Mouse (Mus musculus): Measurements from ENCODE around the gene Ttpal.

Gene Ttpal

DNA sequence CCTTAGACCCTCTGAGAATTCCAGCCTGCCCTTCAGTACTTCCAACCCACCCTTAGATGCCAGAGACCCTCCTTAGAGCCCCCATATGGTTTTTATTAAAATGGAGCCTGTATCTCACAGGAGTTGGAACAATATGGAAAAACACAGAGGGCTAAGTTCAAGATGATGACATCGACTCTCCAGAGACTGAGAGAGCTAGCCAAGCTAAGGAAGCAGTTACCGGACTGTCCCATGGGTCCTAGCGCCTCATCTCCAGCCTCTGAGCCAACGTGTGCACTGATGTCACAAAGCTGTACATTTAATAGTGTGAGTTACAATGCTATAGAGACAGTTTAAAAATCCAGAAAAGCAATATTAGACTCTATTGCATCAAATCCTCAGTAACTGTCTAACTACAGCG lies 11.1 kb upstream of the Ttpal start:
- no peak for DNase-seq (ENCODE audit: inconsistent age in 2 of 2, low spot score in 1 of 2)

DNA sequence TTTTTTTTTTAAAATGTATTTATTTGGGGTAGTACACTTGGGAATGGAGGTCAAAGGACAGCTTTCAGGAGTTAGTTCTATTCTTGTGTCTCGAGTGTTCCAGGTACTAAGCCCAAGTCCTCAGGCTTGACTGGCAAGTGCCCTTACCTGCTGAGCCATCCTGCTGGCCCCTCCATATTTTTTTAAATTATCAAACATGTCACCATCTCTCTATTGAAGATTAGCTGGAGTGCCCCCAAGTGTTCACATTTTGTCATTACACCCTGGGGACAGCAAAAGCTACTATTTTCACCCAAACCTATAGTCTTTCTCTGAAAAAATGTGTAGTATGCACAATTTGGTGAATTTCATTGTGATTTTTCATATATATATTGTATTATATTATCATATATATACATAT lies 10.0 kb upstream of the Ttpal start:
- DNase-seq (ENCODE audit: inconsistent age in 2 of 2, low spot score in 1 of 2) = peak in 1 of 2 experiments; percentile 64

GRCm38 (mm10) chr2:163593636-163594282 lies 8.4 kb upstream of the Ttpal start:
- DNase-seq (ENCODE audit: inconsistent age in 2 of 2, low spot score in 1 of 2) = no peak

- peak; percentile 65 to 74 for DNase-seq (ENCODE audit: inconsistent age in 2 of 2, low spot score in 1 of 2)
These were observed 7.0 kb upstream of the Ttpal start for GRCm38 (mm10) chr2:163595119-163595518.

DNA sequence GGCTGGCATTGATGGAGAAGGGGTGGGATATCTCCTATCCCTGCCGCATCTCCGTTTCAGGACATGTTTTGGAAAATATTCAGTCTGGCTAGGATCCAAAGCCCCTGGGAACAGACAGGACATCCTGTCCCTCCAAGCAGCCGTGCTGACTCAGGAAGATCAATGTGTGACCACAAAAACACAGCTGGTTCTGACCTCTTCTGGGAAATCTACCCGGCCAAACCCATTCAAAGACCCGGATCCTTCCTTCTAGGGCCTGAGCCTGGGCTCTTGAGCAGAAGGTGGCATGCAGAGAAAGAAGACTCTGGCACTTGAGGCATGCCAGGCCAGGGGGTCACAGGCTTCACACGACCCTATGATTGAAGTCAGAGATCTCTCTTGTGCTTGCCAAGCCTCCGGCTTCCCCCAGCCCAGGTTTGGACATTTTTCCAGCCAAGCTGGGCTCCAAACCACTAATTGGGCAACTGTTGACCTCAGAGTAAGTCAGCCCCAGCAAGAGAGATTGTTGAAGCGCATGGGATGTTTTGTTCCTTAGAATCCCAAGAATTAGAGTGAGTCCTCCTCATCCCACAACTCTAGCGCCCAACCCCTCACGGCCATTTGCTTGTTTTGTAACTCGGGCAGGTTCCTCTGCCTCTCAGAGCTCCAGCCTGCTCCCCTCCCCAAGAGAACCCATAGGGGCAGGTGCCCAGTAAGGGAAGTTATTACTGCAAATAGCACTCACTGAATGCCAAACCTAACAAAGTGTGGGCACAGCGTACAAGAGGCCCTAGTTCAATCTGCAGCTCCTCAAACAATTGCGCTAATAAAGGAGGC lies 5.8 kb upstream of the Ttpal start:
- peak; percentile 84 to 85 for DNase-seq (ENCODE audit: inconsistent age in 2 of 2, low spot score in 1 of 2)

- DNase-seq (ENCODE audit: inconsistent age in 2 of 2, low spot score in 1 of 2) = no peak
These were observed 5.3 kb upstream of the Ttpal start for GRCm38 (mm10) chr2:163596873-163597155.

DNA sequence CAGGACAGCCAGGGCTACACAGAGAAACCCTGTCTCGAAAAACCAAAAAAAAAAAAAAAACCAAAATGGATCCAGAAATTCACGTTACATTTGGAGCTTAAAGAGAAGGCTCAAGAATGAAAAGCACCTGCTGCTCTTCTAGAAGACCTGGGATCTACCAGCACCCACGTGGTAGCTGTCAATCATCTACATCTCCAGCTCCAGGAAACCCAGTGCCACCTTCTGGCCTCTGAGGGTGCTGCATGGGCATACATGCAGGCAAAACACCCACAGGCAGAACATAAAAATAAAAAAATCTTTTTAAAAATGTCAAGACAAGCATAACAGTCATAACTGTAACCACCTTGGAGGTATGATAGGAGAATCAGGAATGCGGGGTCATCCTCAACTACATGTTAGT lies 4.5 kb upstream of the Ttpal start:
- peak; percentile 41 to 73 for DNase-seq (ENCODE audit: inconsistent age in 2 of 2, low spot score in 1 of 2)

DNA sequence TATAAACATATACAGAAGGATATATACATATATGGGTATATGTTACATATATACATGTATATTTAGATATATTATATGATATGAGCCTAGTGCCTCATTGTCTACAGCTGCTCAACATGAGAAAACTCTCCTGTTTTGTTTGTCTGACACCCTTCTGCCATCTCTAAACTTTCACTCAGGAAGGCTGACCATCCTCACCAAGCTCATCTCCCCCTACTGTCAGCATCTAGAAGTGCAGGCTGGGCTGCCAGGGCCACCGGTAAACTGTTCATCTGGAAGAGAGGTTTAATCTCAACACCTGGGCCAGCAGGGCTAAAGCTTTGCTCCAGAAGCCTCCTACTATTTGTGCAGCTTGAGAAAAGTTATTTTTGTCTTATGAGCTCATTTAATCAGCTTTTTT lies 2.9 kb upstream of the Ttpal start:
- DNase-seq (ENCODE audit: inconsistent age in 2 of 2, low spot score in 1 of 2) = peak; percentile 62 to 88

DNA sequence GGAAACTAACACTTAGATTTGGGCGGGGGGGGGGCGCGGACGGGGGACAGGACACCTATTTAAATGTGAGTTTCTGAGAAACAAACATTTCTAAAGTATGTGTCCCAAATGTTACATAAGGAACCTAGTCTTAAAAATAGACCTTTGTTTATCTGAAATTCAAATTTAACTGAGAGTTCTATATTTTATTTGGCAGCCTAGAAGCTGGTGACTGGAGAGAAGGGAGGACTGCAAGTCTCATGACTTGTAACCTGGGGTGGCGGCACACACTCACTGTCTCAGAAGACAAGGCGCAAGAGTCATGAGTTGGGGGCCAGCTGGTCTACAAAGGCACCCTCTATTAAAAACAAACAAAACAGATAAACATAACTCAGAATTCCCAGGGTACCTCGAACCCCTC lies 1.0 kb upstream of the Ttpal start:
- no peak for DNase-seq (ENCODE audit: inconsistent age in 2 of 2, low spot score in 1 of 2)

- DNase-seq (ENCODE audit: inconsistent age in 2 of 2, low spot score in 1 of 2) = no peak
These were observed 408 bp upstream of the Ttpal start for GRCm38 (mm10) chr2:163601712-163602100.

DNA sequence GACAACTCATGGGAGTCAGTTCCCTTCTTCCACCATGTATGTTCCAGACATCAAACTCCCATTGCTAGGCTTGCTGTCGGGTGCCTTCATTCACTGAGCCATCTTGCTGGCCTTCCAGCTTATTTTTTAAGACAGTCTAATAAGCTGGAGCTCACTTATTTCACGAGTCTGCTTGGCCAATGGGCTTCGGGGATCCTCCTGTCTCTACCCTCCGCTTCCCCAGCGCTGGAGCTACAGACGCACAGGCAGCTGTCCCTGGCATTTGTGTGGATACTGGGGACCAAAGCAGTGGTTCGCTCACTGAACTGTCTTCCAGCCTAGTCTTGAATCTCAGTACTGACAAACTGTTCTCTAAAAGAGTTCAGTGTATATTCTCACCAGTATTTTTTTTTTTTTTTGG lies 4.0 kb downstream of the Ttpal start:
- no peak for DNase-seq (ENCODE audit: inconsistent age in 2 of 2, low spot score in 1 of 2)

GRCm38 (mm10) chr2:163608008-163608407 lies 5.9 kb downstream of the Ttpal start:
- no peak for DNase-seq (ENCODE audit: inconsistent age in 2 of 2, low spot score in 1 of 2)

DNA sequence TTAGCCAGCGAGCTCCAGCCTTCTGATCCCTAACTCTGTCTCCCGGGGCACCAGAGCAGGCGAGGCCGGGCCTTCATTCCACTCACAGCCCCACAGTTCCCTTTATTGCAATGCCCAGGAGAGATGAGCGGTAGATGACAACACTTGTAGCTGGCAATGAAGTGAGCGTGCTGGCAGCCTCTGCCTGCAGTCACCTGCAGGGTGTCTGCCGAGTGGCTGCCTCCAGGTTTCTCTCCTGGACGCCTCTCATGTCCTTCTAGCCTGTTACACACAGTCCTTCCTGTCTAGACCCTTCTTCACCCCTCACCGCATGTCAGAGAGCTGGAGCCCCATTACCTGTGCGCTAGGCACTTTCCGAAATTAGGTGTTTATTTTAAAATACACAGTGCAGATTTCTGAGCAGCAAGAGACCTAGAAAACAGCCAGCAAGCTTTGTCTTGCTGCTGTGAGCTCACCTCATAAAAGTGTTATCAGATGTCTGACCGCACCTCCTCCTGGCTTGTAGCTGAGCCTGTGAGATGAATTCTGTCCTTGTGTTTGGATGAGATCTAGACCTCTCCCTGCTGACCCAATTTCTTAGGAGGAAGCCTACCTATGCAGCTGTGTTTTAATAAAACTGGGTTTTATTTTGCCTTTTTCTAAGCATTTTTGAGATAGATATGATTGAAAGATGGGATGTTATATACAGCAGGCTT lies 7.3 kb downstream of the Ttpal start:
- peak in 1 of 2 experiments; percentile 34 for DNase-seq (ENCODE audit: inconsistent age in 2 of 2, low spot score in 1 of 2)

GRCm38 (mm10) chr2:163611176-163611575 lies 9.1 kb downstream of the Ttpal start:
- no peak for DNase-seq (ENCODE audit: inconsistent age in 2 of 2, low spot score in 1 of 2)

- no peak for DNase-seq (ENCODE audit: inconsistent age in 2 of 2, low spot score in 1 of 2)
These were observed 11.1 kb downstream of the Ttpal start for GRCm38 (mm10) chr2:163613206-163613605.

DNA sequence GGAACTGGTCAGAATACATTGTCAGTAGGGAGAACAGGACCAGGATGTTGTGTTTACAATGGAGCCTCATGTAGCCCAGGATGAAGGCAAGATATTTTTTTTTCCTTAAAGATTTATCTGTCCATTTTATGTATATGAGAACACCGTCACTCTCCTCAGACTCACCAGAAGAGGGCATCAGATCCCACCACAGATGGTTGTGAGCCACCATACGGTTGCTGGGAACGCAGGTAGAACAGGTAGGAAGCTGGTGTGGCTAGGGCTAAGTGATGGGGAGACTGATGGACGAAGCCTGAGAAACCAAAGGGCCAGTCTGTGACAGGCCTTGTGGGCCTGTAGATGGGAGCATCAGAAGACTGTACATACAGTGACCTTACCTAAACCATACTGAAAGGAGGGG lies 11.9 kb downstream of the Ttpal start:
- DNase-seq (ENCODE audit: inconsistent age in 2 of 2, low spot score in 1 of 2) = no peak

GRCm38 (mm10) chr2:163615401-163615800 lies 13.3 kb downstream of the Ttpal start:
- DNase-seq (ENCODE audit: inconsistent age in 2 of 2, low spot score in 1 of 2) = peak in 1 of 2 experiments; percentile 25

- DNase-seq (ENCODE audit: inconsistent age in 2 of 2, low spot score in 1 of 2) = peak in 1 of 2 experiments; percentile 37
These were observed 14.0 kb downstream of the Ttpal start for GRCm38 (mm10) chr2:163615906-163616651.

GRCm38 (mm10) chr2:163616652-163617227 lies 14.6 kb downstream of the Ttpal start:
- DNase-seq (ENCODE audit: inconsistent age in 2 of 2, low spot score in 1 of 2) = no peak

DNA sequence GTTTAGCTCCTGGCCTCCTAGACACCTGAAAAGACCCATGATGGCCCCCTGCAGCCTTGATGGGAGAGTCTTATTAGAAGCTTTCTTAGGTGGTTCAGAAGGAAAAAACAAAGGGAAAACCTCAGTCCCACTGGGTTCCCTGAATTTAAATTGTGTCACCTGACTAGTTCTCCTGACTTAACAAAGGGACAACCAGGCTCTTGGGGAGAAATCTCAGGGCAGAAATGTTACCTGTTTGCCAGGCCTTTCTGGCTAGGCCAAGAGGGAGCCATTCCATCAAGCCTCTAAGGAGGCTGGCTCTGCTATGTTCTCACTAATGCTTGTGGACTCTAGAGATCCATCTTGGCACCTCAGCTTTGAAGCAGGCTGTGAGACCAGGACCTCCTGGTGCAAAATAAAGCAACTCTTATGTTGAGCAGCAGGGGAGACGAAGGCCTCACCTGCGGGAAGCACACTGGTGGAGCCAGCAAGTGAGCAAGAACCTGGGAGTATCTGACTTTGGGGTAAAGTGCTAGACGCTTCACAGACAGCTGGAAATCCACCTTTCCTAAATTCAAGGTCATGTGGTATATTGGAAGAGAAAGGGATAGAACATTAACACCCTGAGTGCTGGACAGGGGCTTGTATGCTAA lies 15.2 kb downstream of the Ttpal start:
- no peak for DNase-seq (ENCODE audit: inconsistent age in 2 of 2, low spot score in 1 of 2)

DNA sequence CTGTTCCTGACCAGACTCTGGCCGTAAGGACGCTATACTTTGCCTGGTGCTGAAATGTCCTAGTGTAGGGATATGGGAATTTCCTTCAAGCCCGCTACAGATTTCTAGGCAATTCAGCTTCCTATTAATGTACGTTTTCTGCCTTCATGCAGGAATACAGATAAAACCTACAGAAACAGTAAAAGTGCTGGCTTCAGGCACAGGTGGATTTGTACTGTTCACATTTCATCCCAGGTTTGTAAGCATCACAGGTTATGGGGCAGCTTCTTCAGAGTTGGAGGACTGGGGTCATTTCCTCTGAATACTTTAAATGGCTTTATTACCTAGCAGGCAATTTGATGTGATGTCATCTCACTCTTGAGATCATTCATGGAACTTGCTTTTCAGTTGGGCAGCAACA lies 15.8 kb downstream of the Ttpal start:
- DNase-seq (ENCODE audit: inconsistent age in 2 of 2, low spot score in 1 of 2) = no peak

All from adrenal gland, adult (tissue).